Mouse (Mus musculus): ENCODE data around the gene Actr8. TPM values are rescaled to one million over a fixed set of nuclear protein-coding genes. Genes with fewer than 3 reads are reported as not detected.

Gene Actr8
- polyA plus RNA-seq (2017; shearing (Covaris generic)): 80.6 TPM

GRCm38 (mm10) chr14:29978254-29979204, at the start of gene Actr8:
Gene Actr8, plus strand, starts transcription at chr14:29978337.

GRCm38 (mm10) chr14:29968075-29968821, 9.9 kb upstream of the Actr8 start, which contains the start of gene Selenok:
Gene Selenok, plus strand, starts transcription at chr14:29968308.

DNA sequence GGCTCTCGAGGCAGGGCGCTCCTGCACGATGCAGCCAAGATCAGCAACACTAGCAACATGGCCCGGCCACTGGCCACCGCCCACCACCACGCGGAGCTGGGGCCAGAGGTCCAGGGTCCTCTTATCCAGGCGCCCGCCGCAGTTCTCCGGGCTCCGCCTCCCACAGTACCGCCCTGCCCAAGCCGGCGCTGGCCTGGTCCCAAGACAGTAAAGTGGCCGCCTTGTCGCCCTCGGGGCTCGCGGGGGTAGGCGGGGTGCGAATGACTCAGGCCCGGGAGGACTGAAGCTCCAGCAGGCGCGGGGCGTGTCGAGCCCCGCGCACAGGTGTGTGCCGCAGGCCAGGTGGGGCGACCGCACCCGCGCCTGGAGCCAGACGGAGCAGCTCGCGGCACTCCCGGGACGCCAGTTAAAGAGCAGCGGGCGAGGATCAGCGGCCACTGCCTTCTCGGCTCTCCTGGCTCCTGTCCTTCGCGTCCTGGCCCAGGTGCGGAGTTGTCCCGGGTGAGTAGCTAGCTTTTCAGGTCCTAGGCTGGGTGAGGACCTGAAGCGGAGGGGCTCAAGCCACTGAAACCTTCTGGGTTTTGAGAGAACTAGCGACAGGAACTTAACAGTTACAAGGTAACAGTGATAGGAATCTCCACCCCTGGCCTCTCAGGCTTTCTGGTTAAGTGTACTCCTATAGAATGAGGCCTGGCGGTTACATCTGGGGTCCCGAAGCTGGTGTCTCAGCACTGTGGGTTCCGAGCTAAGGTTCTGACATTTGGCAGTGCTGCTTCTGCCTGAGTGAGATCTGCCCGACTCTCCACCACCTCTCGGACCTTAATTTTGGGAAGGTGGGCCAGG, 30.8 kb downstream of the Actr8 start, which contains the start of the genes Il17rb and Chdh:
Gene Il17rb, minus strand, starts transcription at position 164 of the 843 bp plus-strand sequence.
Gene Chdh, plus strand, starts transcription at position 291 of the 843 bp plus-strand sequence.

Other genes with a start within 250 kb of the Actr8 start
- gene Selenok, start 10.0 kb upstream of the Actr8 start, polyA plus RNA-seq (2017; shearing (Covaris generic)): 257 TPM
- 2.7 TPM for gene Il17rb, start 30.6 kb downstream of the Actr8 start, polyA plus RNA-seq (2017; shearing (Covaris generic))
- gene Chdh, start 30.7 kb downstream of the Actr8 start, polyA plus RNA-seq (2017; shearing (Covaris generic)): 2.9 TPM

All from inflammation-experienced regulatory T-cells, adult 16 weeks (primary cell).